Mouse (Mus musculus): ENCODE results near the gene Slc35b4. TPM values are rescaled to one million over a fixed set of nuclear protein-coding genes. Genes with fewer than 3 reads are reported as not detected.

The Slc35b4 gene
- polyA plus RNA-seq, 1 experiment from 2014 or later, result 38.6 TPM

DNA sequence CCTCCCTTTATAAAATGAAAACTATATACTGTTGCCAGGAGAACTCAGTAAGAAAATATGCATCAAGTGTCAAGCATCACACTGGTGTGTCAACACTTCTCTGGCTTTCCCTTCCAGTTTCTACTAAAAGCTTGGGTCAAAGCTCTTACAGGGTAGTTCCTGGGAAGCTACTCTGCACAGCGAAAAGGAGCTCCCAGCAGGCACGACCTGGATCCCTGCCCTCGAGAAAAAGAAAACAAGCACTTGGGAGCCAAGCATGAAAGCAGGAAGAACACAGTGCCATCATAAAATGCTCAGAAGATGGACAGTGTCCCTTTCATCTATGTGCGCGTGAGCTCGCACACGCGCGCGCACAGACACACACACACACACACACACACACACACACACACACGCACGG, 3.7 kb downstream of the Slc35b4 start:
- no peak overlapping the region for H3K4me3 ChIP-seq (ENCODE audit: low read length)
- no peaks in the 10 kb centered on the region for H3K36me3 ChIP-seq (ENCODE audit: control insufficient read depth, insufficient read depth, low read length)
- no peak overlapping the region for H3K27ac ChIP-seq (ENCODE audit: low read length)
- WGBS, result 76% methylated on average over 11 of the region's 12 CpGs
- no peak overlapping the region for H3K9ac ChIP-seq (ENCODE audit: low read depth, low read length)
- H3K4me2 ChIP-seq (ENCODE audit: low read depth, low read length), result no peak overlapping the region
- H3K27me3 ChIP-seq (replicated peaks; ENCODE audit: control insufficient read depth, insufficient read depth, low read length), result no peaks in the 10 kb centered on the region
- no peak for ATAC-seq
- peaks cover 9% of the 10 kb centered on the region for H3K4me1 ChIP-seq (ENCODE audit: control insufficient read depth, insufficient read depth, low read length)
- no peaks in the 10 kb centered on the region for H3K9me3 ChIP-seq (ENCODE audit: control insufficient read depth, low read length)

- no peak for ATAC-seq
- Histone ChIP-seq H3K4me2 (ENCODE audit: low read depth, low read length) (no peak overlapping the region), H3K4me1 (ENCODE audit: control insufficient read depth, insufficient read depth, low read length) (peaks cover 9% of the 10 kb centered on the region), H3K9me3 (ENCODE audit: control insufficient read depth, low read length) (no peaks in the 10 kb centered on the region), H3K36me3 (ENCODE audit: control insufficient read depth, insufficient read depth, low read length) (0 out of 2 replicates have a peak, but pooled peaks cover under 1% of the 10 kb centered on the region), H3K9ac (ENCODE audit: low read depth, low read length) (no peak overlapping the region), H3K27me3 (replicated peaks; ENCODE audit: control insufficient read depth, insufficient read depth, low read length) (no peaks in the 10 kb centered on the region), H3K4me3 (ENCODE audit: low read length) (no peak overlapping the region), H3K27ac (ENCODE audit: low read length) (no peak overlapping the region)
- WGBS, result 88% methylated on average over 12 of the region's 12 CpGs
Measured at GRCm38 (mm10) chr6:34171748-34172457, 5.0 kb downstream of the Slc35b4 start.

DNA sequence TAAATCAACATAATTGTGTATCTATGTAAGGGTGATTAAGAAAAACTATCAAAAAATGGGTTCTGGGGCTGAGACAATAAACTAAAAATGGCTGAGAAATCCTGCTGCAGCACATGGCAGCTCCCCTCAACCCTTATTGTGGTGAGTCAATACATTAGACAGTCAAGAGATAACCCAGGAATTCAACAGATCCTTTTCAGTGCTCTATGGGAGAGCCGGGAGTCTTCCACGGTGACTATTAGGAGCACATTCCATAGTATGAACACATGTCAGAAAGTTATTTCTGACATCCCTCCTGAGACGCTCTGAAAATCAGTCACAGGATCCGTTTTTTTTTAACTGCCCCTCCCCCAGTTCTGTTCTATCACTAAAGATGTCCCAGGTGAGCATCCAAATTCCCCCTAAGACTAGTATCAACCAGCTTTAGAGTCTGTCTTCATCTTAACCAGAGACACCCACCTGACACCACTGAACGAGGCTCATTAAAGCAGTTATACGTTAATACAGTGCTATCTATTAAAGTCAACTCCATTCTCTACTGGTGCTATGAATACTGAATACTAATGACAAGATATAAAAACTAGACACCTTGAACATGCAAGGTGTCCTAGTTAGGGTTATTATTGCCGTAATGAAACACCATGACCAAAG, 5.9 kb downstream of the Slc35b4 start:
- Histone ChIP-seq H3K9ac (ENCODE audit: low read depth, low read length) (no peak overlapping the region), H3K27ac (ENCODE audit: low read length) (no peak overlapping the region), H3K4me3 (ENCODE audit: low read length) (no peak overlapping the region), H3K36me3 (ENCODE audit: control insufficient read depth, insufficient read depth, low read length) (peaks cover 3% of the 10 kb centered on the region; the same call in 1 of the 2 replicates), H3K9me3 (ENCODE audit: control insufficient read depth, low read length) (no peaks in the 10 kb centered on the region), H3K27me3 (replicated peaks; ENCODE audit: control insufficient read depth, insufficient read depth, low read length) (no peaks in the 10 kb centered on the region), H3K4me1 (ENCODE audit: control insufficient read depth, insufficient read depth, low read length) (peaks cover 8% of the 10 kb centered on the region), H3K4me2 (ENCODE audit: low read depth, low read length) (no peak overlapping the region)
- ATAC-seq, result no peak
- WGBS, result 71% methylated on average over 7 of the region's 7 CpGs

DNA sequence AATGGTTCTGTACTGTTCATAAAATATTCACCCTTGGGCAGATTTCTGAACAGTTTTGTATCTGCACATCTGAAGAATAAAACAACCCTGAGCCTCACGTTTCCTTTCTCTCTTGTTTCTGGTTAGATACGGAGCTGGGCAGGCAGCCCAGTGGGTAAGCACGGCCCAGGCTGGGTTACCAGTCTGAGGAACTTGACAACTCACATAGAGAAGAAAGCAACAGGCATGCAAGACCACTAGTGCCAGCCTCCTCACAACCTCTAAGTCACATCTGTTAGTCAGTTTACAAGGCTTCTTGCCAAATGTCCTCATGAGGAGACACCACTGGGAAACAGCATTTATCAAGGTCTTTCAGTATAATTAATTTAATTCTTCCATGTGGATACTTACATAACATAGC, 8.1 kb downstream of the Slc35b4 start:
- 90% methylated on average over 3 of the region's 3 CpGs for WGBS
- peaks cover 3% of the 10 kb centered on the region; the same call in 1 of the 2 replicates for H3K36me3 ChIP-seq (ENCODE audit: control insufficient read depth, insufficient read depth, low read length)
- H3K9ac ChIP-seq (ENCODE audit: low read depth, low read length), result no peak overlapping the region

DNA sequence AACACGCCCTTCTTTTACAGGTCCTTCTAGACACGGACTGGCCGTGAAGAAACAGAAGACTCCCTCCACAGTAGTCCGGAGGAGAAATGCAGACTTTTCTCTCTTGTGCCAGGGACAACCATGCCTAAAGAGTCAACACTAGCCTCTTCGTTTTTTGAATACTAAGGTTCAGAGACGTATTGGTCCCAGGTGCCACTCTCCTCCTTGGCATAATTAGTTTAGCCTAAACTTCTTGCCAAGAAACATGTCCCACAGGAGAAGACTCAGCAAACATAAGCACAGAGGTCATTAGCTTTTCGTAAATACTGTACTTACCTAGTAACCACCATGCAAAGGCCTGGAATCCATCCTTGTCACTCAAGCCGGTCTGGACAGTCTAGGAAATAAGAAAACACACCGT, 13.9 kb downstream of the Slc35b4 start:
- H3K9me3 ChIP-seq (ENCODE audit: control insufficient read depth, low read length), result no peaks in the 10 kb centered on the region
- ATAC-seq, result no peak
- H3K27ac ChIP-seq (ENCODE audit: low read length), result no peak overlapping the region
- no peak overlapping the region for H3K4me3 ChIP-seq (ENCODE audit: low read length)
- 80% methylated on average over 9 of the region's 9 CpGs for WGBS
- H3K27me3 ChIP-seq (replicated peaks; ENCODE audit: control insufficient read depth, insufficient read depth, low read length), result no peaks in the 10 kb centered on the region
- H3K36me3 ChIP-seq (ENCODE audit: control insufficient read depth, insufficient read depth, low read length), result peaks cover 10% of the 10 kb centered on the region
- no peak overlapping the region for H3K4me2 ChIP-seq (ENCODE audit: low read depth, low read length)
- no peaks in the 10 kb centered on the region for H3K4me1 ChIP-seq (ENCODE audit: control insufficient read depth, insufficient read depth, low read length)
- no peak overlapping the region for H3K9ac ChIP-seq (ENCODE audit: low read depth, low read length)

More for the DNA sequence above, 8.1 kb downstream of the Slc35b4 start:
- H3K4me2 ChIP-seq (ENCODE audit: low read depth, low read length), result no peak overlapping the region
- H3K27me3 ChIP-seq (replicated peaks; ENCODE audit: control insufficient read depth, insufficient read depth, low read length), result no peaks in the 10 kb centered on the region
- H3K4me1 ChIP-seq (ENCODE audit: control insufficient read depth, insufficient read depth, low read length), result no peaks in the 10 kb centered on the region
- no peak overlapping the region for H3K27ac ChIP-seq (ENCODE audit: low read length)
- no peaks in the 10 kb centered on the region for H3K9me3 ChIP-seq (ENCODE audit: control insufficient read depth, low read length)
- H3K4me3 ChIP-seq (ENCODE audit: low read length), result no peak overlapping the region
- no peak for ATAC-seq

DNA sequence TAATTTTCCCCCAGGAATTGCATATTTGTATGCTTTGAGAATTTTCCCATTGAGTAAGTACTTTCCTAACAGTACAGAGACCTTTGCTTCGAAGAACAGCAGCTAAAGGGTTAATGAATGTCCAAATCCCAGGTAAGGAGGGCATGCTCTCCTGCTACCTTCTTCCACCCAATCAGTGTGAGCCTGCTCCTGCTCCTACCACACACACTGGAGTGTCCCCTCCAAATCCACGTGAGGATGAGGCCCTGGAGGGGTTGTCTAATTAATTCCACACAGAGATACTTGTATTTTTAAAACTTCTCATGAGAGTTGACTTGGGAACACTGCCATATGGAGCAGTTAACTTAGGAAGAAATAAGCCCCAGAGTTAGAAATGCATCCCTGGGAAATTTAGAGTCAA, 14.3 kb downstream of the Slc35b4 start:
- Histone ChIP-seq H3K27ac (ENCODE audit: low read length) (no peak overlapping the region), H3K27me3 (replicated peaks; ENCODE audit: control insufficient read depth, insufficient read depth, low read length) (no peaks in the 10 kb centered on the region), H3K9me3 (ENCODE audit: control insufficient read depth, low read length) (no peaks in the 10 kb centered on the region), H3K4me1 (ENCODE audit: control insufficient read depth, insufficient read depth, low read length) (no peaks in the 10 kb centered on the region), H3K36me3 (ENCODE audit: control insufficient read depth, insufficient read depth, low read length) (peaks cover 13% of the 10 kb centered on the region), H3K9ac (ENCODE audit: low read depth, low read length) (no peak overlapping the region), H3K4me3 (ENCODE audit: low read length) (no peak overlapping the region), H3K4me2 (ENCODE audit: low read depth, low read length) (no peak overlapping the region)
- ATAC-seq, result no peak
- 77% methylated on average over 2 of the region's 2 CpGs for WGBS

GRCm38 (mm10) chr6:34161511-34161910, 15.4 kb downstream of the Slc35b4 start:
- Histone ChIP-seq H3K4me1 (ENCODE audit: control insufficient read depth, insufficient read depth, low read length) (peaks cover 5% of the 10 kb centered on the region; the same call in 1 of the 2 replicates), H3K36me3 (ENCODE audit: control insufficient read depth, insufficient read depth, low read length) (peaks cover 15% of the 10 kb centered on the region), H3K27me3 (replicated peaks; ENCODE audit: control insufficient read depth, insufficient read depth, low read length) (no peaks in the 10 kb centered on the region), H3K4me3 (ENCODE audit: low read length) (no peak overlapping the region), H3K27ac (ENCODE audit: low read length) (no peak overlapping the region), H3K4me2 (ENCODE audit: low read depth, low read length) (no peak overlapping the region), H3K9ac (ENCODE audit: low read depth, low read length) (no peak overlapping the region), H3K9me3 (ENCODE audit: control insufficient read depth, low read length) (no peaks in the 10 kb centered on the region)
- ATAC-seq, result no peak
- 83% methylated on average over 7 of the region's 7 CpGs for WGBS

DNA sequence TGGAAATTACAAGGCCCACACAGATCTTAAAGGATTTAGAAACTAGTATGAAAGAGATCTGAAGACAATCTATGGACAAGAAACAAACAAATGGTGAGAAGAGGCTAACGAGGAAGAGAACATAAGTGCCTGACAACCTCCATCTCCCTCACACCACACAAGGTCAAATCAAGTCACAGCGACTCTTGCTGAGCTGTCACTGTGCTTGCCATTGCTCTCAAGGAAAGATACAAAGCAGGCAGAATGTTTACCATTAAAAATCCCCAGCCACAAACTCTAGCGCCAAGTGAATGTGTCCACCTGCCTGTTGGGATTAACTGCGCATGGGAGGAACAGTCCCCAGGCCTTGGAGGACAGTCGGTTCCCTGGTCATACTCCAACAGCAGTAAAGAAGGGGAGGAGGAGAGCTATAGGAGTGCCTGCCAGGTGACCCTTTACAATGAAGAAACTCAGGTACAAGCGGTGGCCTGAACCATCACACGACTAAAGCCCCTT, 16.0 kb downstream of the Slc35b4 start:
- no peak for ATAC-seq
- Histone ChIP-seq H3K27me3 (replicated peaks; ENCODE audit: control insufficient read depth, insufficient read depth, low read length) (no peaks in the 10 kb centered on the region), H3K4me1 (ENCODE audit: control insufficient read depth, insufficient read depth, low read length) (peaks cover 7% of the 10 kb centered on the region), H3K4me2 (ENCODE audit: low read depth, low read length) (no peak overlapping the region), H3K4me3 (ENCODE audit: low read length) (no peak overlapping the region), H3K27ac (ENCODE audit: low read length) (no peak overlapping the region), H3K9me3 (ENCODE audit: control insufficient read depth, low read length) (no peaks in the 10 kb centered on the region), H3K9ac (ENCODE audit: low read depth, low read length) (no peak overlapping the region), H3K36me3 (ENCODE audit: control insufficient read depth, insufficient read depth, low read length) (peaks cover 15% of the 10 kb centered on the region)
- 88% methylated on average over 7 of the region's 7 CpGs for WGBS

- H3K36me3 ChIP-seq (ENCODE audit: control insufficient read depth, insufficient read depth, low read length), result peaks cover 15% of the 10 kb centered on the region
- peak overlapping the region; percentile 17; the same call in 1 of the 2 replicates for H3K27ac ChIP-seq (ENCODE audit: low read length)
- no peak overlapping the region for H3K4me3 ChIP-seq (ENCODE audit: low read length)
- H3K9me3 ChIP-seq (ENCODE audit: control insufficient read depth, low read length), result no peaks in the 10 kb centered on the region
- H3K4me2 ChIP-seq (ENCODE audit: low read depth, low read length), result no peak overlapping the region
- H3K4me1 ChIP-seq (ENCODE audit: control insufficient read depth, insufficient read depth, low read length), result peaks cover 14% of the 10 kb centered on the region
- ATAC-seq, result no peak
- WGBS, result 49% methylated on average over 23 of the region's 23 CpGs
- H3K27me3 ChIP-seq (replicated peaks; ENCODE audit: control insufficient read depth, insufficient read depth, low read length), result no peaks in the 10 kb centered on the region
- H3K9ac ChIP-seq (ENCODE audit: low read depth, low read length), result no peak overlapping the region
Measured at GRCm38 (mm10) chr6:34159998-34160815, 16.7 kb downstream of the Slc35b4 start.
